Mouse (Mus musculus): Measurements from ENCODE around the gene Zfp955b.

- TF ChIP-seq POLR2A (IDR thresholded peaks at IDR 0.05; ENCODE audit: control insufficient read depth, extremely low read depth, insufficient read depth, low read length, poor library complexity) (no peak), CTCF (IDR thresholded peaks at IDR 0.05; ENCODE audit: borderline replicate concordance, control insufficient read depth, extremely low read depth, insufficient read depth, low read length, poor library complexity) (no peak)
Observed at GRCm38 (mm10) chr17:33264376-33264775, 25.0 kb upstream of the Zfp955b start, which contains the start of gene Olfr63.

Measured in thymus, adult 2 months (tissue).